Mouse (Mus musculus): ENCODE measurements at regions not wholly inside any gene's neighbourhood (a gene's known extent, or its start where the extent isn't known, plus 50 kb on each side); places are given as distances from the start of the nearest gene placed in this dataset.

DNA sequence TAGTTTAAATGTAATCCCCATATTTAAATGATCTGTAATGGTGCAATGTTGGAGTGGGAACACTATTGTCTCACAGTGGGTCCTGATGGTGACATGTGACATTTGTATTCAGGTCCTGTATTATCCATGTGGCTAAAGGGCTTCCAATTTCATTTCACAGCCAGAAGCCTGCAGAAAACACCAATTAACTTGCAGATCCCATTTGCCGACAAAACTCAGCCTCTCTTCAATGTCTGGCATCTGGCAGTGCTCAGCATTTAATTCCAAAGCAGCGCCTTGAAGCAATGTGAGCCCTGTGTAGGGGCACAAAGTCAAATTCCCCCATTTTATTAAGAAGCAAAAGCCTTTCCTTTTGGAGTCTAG lies 277.0 kb upstream of the Smim15 start:
- peak; percentile 65 for DNase-seq (ENCODE audit: low read depth, low spot score)

- peak; percentile 17 for DNase-seq (ENCODE audit: low read depth, low spot score)
These were observed 277.6 kb upstream of the Smim15 start for GRCm38 (mm10) chr13:107766397-107767261.

GRCm38 (mm10) chr13:107763911-107764310 lies 280.3 kb upstream of the Smim15 start:
- DNase-seq (ENCODE audit: low read depth, low spot score): no peak

DNA sequence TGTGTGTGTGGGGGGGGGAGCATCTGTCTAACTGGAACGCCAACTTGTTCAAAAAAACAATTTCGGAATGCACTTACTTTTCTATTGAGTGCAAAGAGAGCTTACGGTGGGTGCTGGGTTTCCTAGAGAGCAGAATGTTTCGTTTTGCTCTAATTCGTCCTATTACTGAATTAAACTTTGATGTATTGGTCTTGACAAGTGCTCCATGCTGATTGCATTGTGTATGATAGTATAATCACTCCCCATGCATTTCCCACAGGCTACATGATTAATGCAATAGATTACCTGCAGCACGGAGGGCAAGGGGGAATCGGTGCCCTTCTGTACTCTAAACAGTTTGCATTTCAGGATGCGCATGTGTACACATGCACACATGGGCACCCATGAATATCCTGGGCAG lies 283.7 kb upstream of the Smim15 start:
- no peak for DNase-seq (ENCODE audit: low read depth, low spot score)

GRCm38 (mm10) chr13:107758327-107759095 lies 285.7 kb upstream of the Smim15 start:
- no peak for DNase-seq (ENCODE audit: low read depth, low spot score)

- no peak for DNase-seq (ENCODE audit: low read depth, low spot score)
These were observed 291.5 kb upstream of the Smim15 start for GRCm38 (mm10) chr13:107752745-107753144.

- DNase-seq (ENCODE audit: low read depth, low spot score): no peak
These were observed 300.6 kb upstream of the Smim15 start for GRCm38 (mm10) chr13:107743464-107744218.

DNA sequence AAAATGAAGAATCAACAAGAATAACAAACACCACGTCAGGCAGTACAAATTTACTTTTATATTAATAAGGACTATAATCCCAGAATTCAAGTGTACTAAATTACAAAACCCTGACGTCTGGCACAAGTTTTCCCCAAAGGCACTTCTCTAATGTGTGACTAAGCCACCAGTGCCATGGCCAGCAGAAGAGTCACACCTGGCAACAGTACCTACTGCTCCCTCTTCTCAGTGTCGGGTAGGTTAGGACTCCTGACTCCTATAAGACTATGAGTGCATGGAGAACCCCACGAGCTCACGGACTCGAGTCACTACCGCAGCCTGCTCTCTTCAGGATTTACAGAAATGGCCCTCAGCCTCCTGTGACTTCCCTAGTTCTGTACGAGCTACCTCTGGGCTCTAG lies 307.7 kb upstream of the Smim15 start:
- no peak for DNase-seq (ENCODE audit: low read depth, low spot score)

- DNase-seq (ENCODE audit: low read depth, low spot score): no peak
These were observed 309.9 kb upstream of the Smim15 start for GRCm38 (mm10) chr13:107734161-107734905.

- no peak for DNase-seq (ENCODE audit: low read depth, low spot score)
These were observed 313.3 kb upstream of the Smim15 start for GRCm38 (mm10) chr13:107730976-107731375.

DNA sequence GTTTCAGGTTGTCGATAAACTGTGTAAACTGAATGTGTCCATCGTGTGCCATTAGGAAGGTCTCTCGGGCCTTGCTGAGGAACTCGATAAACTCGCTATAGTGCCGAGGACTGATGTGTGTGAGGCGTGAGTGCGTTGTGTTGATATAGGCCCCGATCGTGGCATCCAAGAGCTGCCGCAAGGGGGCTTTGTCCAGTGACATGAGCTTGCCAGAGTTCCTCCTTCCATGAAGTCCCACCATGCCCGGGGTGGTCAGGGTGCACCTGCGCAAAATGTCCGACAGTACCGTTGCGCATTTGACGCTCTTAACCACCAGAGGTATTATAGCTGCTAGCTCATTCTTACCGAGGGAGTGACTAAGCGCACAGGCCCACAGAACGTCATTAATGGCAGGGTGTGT lies 317.8 kb upstream of the Smim15 start:
- no peak for DNase-seq (ENCODE audit: low read depth, low spot score)

DNA sequence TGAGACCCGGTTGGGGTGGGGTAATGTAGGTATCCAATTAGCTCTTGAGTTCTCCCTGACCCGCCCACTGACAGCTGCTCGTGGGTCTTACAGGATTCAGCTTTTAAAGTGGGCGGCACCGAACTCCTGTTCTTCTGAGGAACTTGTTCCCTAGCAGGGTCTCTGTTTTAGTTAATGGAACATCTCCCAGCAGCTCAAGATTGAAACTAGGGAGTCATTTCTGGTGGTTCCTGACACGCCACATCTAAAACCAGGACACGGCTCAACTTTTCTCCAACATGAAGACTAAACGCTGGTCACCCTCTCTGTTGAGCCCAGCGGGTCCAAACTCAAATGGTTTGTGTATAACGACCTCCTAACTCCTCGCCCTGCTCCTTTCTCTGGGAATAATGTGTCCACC lies 322.3 kb upstream of the Smim15 start:
- no peak for DNase-seq (ENCODE audit: low read depth, low spot score)

DNA sequence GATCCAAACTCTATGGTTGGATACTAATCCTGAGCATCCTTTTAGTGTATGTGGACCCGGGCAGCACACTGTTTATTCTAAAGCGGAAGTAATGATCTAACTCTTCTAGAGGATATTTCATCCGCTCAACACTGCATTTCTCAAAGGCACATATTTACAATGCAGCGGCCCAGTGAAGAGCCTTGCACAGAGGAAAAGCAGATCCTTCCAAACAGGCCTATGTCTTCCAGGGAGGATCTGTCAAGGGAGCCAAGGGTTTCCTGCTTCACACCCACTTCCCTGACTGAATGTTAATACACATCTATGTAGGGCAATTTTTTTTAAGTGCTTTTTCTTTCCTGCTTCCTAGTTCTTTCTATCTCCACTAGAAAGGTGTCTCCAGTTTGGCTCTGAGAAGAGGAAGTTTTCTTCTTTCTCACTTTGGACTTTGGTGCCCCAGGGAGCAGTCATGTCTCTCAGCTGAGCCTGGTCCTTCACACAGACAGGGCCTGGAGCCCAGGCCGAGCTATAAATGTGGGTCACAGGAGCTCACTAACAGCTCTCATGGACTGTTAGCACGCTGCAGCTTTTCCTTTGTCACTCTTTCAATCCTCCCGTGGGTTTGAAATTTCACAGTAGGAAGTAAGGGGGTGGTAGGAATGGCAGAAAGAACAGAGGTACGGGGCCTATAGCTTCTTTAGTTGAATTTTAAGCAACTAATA lies 323.2 kb upstream of the Smim15 start:
- DNase-seq (ENCODE audit: low read depth, low spot score): no peak

DNA sequence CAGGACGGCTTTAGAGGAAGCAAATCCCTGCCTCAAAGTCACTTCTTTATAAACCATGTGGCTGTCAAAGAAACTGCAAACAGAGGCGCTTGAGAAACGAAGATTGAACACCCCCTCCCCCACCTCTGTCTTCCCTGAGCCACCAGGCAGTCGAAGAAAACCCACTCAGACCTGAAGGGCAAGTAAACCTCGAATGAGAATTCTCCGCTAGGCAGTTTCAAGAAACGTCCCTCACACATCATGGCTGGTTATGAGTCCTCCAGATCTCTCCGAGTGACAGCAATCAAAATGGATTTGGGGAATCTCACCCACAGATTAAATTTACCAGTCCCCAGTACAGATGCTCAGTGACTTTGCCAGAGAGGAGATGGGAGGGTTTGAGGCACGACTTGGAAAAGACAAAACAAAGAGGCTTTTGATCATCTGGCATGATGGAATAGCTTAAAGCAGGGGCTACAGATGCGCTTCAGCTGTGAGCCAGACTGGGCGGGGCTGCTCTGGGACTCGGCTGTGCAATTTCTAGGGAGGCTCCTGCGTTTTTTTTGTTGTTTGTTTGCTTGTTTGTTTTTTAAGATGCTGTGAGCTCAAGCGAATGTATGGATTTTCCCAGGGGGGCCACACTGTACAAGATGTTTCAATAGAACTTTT lies 325.1 kb upstream of the Smim15 start:
- DNase-seq (ENCODE audit: low read depth, low spot score): no peak

GRCm38 (mm10) chr13:107715616-107716015 lies 328.6 kb upstream of the Smim15 start:
- DNase-seq (ENCODE audit: low read depth, low spot score): no peak

DNA sequence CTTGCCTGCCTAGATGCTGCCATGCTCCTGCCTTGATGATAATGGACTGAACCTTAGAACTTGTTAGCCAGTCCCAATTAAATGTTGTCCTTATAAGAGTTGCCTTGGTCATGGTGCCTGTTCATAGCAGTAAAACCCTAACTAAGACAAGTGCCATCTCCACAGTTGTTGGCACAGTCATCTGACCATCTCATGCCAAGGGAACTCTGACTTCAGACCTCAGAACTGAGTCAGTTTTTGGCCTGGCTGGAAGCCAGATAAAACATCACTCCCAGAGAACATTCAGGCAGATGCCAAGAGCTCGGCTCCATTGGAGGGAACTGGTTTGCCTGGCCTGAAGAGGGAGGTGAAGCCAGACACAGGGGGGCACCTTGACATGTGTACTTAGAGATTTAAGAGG lies 330.2 kb upstream of the Smim15 start:
- DNase-seq (ENCODE audit: low read depth, low spot score): no peak

DNA sequence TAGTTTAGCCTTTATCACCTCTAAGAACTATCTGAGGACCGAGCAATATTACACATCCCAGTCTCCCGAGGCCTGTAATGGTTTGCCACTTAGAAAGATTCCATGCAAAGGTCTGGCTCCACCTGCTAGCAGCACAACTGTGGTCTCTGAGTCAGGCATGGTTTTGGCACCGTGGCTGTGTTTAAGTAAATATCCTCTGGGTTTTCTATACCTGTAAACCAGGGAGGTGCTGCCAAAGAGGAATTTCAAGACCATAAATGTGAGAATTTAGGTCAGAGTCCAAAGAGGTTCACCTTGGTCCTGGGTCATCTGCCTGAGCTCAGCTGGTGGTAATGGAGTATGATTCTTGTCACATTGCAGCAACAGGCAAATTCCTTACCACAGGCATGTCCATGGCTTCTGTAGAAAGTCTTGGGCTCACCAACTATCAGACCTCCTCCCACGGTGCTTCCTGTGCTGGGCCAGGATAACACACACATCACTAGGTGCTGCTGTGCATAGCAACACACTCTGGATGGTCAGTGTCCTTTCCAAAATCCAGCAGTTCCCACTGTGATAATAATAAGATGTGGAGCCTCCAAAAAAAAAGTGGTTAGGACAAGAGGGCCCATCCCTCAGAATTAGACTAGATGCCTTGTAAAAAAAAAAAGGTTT lies 332.8 kb upstream of the Smim15 start:
- DNase-seq (ENCODE audit: low read depth, low spot score): no peak

- no peak for DNase-seq (ENCODE audit: low read depth, low spot score)
These were observed 333.9 kb upstream of the Smim15 start for GRCm38 (mm10) chr13:107710368-107710767.

DNA sequence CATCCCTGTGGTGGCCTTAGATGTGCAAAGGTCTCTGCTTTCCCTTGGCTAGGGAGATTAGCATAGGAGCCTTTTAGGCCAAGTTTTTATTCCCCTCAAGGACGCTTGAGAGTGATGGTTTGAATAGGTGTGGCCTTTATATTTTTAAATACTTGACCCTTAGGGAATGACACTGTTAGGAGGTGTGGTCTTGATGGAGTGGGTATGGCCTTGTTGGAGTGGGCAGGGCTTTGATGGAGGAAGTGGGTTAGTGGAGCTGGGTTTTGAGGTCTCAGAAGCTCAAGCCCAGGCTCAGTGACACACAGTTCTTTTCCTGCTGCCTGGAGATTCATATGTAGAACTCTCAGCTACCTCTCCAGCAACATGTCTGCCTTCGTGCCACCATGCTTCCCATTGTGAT lies 334.4 kb upstream of the Smim15 start:
- DNase-seq (ENCODE audit: low read depth, low spot score): no peak

GRCm38 (mm10) chr13:107703736-107704135 lies 340.5 kb upstream of the Smim15 start:
- no peak for DNase-seq (ENCODE audit: low read depth, low spot score)

All from forelimb bud, embryonic 11.5 days (tissue).